Mouse (Mus musculus) ES-Bruce4 (cell line): Measurements from ENCODE around the gene Pde11a.

ENCODE experiments used
- CTCF ChIP-seq: IDR thresholded peaks from one replicate; pipeline ENCODE4 v1.8.1; 2011; ENCODE audit warnings: low read depth, low read length
- EP300 ChIP-seq: IDR thresholded peaks from 2 replicates; pipeline ENCODE4 v1.6.1; 2011; ENCODE audit warnings: low read depth, low read length; ENCODE audit not compliant: insufficient read depth
- POLR2A ChIP-seq: IDR thresholded peaks from one replicate; pipeline ENCODE4 v1.8.1; 2011; ENCODE audit warnings: low read length; ENCODE audit not compliant: insufficient read depth

DNA sequence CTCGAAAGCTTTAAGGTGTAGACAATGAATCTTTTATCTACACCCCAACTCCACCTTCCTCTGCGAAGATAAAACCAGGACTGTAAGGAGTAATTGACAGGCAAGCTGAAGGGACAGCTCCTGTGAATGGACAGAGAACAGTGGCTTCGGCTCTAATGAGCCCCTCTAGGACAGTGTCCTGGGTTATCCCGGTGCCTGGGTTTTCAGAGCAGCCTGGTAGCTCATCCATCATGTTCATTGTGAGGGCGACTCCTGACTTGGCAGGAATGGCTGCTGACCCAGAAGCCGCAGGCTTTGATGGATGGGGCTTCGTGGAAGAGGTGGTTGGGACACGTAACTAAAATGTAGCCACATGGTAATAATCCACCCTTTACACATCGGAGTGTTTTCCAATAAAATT, 335.7 kb downstream of the Pde11a start:
- TF ChIP-seq CTCF: no peak
- no peak for TF ChIP-seq POLR2A
- no peak for TF ChIP-seq EP300
